Mouse (Mus musculus): ENCODE measurements around the gene Taf9b.

DNA sequence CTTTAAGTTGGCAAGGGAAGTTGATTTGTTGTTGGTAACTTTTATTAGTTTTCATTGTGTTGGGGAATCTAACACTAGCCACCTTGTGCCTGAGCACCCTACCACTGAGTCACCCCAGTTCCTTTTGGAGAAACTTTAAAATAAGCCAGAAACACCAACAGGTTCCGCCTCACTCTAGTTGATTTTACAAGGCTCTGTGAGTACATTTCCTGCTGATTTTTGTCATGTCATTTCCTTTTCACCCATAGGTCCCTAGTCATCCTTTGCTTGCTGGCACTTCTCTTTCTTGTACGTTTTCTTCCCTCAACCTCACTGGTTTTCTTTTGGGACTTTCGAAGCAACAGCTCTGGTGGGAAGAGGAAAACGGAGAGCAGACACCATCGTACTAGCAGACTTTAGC lies 31.6 kb downstream of the Taf9b start:
- no peak for TF ChIP-seq POLR2A (IDR thresholded peaks at IDR 0.05; ENCODE audit: low read depth, low read length)
- TF ChIP-seq CTCF (IDR thresholded peaks at IDR 0.05; ENCODE audit: borderline replicate concordance, insufficient read depth, low read length), result no peak
